Mouse (Mus musculus) heart, postnatal 4 days (tissue): ENCODE measurements at regions not wholly inside any gene's neighbourhood (a gene's known extent, or its start where the extent isn't known, plus 50 kb on each side); places are given as distances from the start of the nearest gene placed in this dataset.

Source experiments
- DNase-seq: peaks from one replicate; pipeline ENCODE4 v3.0.0; 2021

GRCm38 (mm10) chr15:7694037-7694436, 116.6 kb upstream of the Gdnf start:
- no peak for DNase-seq

- no peak for DNase-seq
Measured at GRCm38 (mm10) chr15:7697724-7698123, 112.9 kb upstream of the Gdnf start.

GRCm38 (mm10) chr15:7708836-7709235, 101.8 kb upstream of the Gdnf start:
- no peak for DNase-seq

- DNase-seq: no peak
Measured at GRCm38 (mm10) chr15:7714641-7715040, 96.0 kb upstream of the Gdnf start.

- no peak for DNase-seq
Measured at GRCm38 (mm10) chr15:7716188-7716587, 94.5 kb upstream of the Gdnf start.

GRCm38 (mm10) chr15:7723202-7723721, 87.4 kb upstream of the Gdnf start:
- no peak for DNase-seq

- DNase-seq: no peak
Measured at GRCm38 (mm10) chr15:7723770-7724169, 86.9 kb upstream of the Gdnf start.

GRCm38 (mm10) chr15:7725505-7725904, 85.1 kb upstream of the Gdnf start:
- no peak for DNase-seq

GRCm38 (mm10) chr15:7747586-7747985, 63.1 kb upstream of the Gdnf start:
- DNase-seq: no peak

- no peak for DNase-seq
Measured at GRCm38 (mm10) chr15:7750441-7750840, 60.2 kb upstream of the Gdnf start.
